Mouse (Mus musculus) liver, adult 2 months (tissue): Measurements from ENCODE around the gene Ptprd. TPM values are rescaled to one million over a fixed set of nuclear protein-coding genes. Genes with fewer than 3 reads are reported as not detected.

Source experiments
- DNase-seq: peaks from one replicate; pipeline ENCODE4 v3.0.0-alpha.2; 2011; ENCODE audit warnings: low read depth, low spot score; ENCODE audit errors: extremely low read depth
- H3K27ac ChIP-seq: fragments of 200-500 bp; replicated peaks from 2 replicates; pipeline ENCODE4 v1.5.1; 2012; ENCODE audit warnings: low read depth, mild to moderate bottlenecking, control low read depth, inconsistent platforms, low read length; ENCODE audit not compliant: insufficient read depth
- H3K27me3 ChIP-seq: fragments of 200-500 bp; 2 replicates; pipeline ENCODE4 v1.6.1; 2012; ENCODE audit warnings: mild to moderate bottlenecking, moderate library complexity, low read length, inconsistent platforms; ENCODE audit not compliant: control insufficient read depth, insufficient read depth
- H3K36me3 ChIP-seq: fragments of 200-500 bp; 2 replicates; pipeline ENCODE4 v1.6.1; 2012; ENCODE audit warnings: low read length, inconsistent platforms; ENCODE audit not compliant: control insufficient read depth, insufficient read depth
- H3K4me1 ChIP-seq: fragments of 200-500 bp; 2 replicates; pipeline ENCODE4 v1.6.1; 2011; ENCODE audit warnings: low read length; ENCODE audit not compliant: control insufficient read depth, insufficient read depth
- H3K4me3 ChIP-seq: fragments of 200-500 bp; 2 replicates; pipeline ENCODE4 v1.5.1; 2011; ENCODE audit warnings: low read depth, mild to moderate bottlenecking, control low read depth, low read length, moderate library complexity; ENCODE audit not compliant: insufficient read depth
- H3K79me2 ChIP-seq: fragments of 200-500 bp; 2 replicates; pipeline ENCODE4 v1.6.1; 2012; ENCODE audit warnings: inconsistent platforms, mild to moderate bottlenecking, low read length, moderate library complexity; ENCODE audit not compliant: control insufficient read depth, insufficient read depth
- H3K9ac ChIP-seq: fragments of 200-500 bp; 2 replicates; pipeline ENCODE4 v1.6.1; 2012; ENCODE audit warnings: low read depth, mild to moderate bottlenecking, control low read depth, inconsistent platforms, low read length
- CTCF ChIP-seq: fragments of 200-500 bp; IDR thresholded peaks from 2 replicates; pipeline ENCODE4 v1.5.1; 2011; ENCODE audit warnings: low read depth, low read length, control low read depth
- POLR2A ChIP-seq: fragments of 200-500 bp; IDR thresholded peaks from 2 replicates; pipeline ENCODE4 v1.6.1; 2011; ENCODE audit warnings: low read length, control low read depth; ENCODE audit not compliant: insufficient read depth; ENCODE audit errors: extremely low read depth
- WGBS: fragments of 180-500 bp; shearing (Covaris S2); methylation state at CpG from one replicate; pipeline ENCODE4 v1.1.7; 2018; 5-methylcytosine and 5-hydroxymethylcytosine counted together
- polyA plus RNA-seq: library from polyadenylated mRNA; depleted of rRNA; stranded (reverse); fragments of >200 nt; gene quantifications from 2 replicates; pipeline ENCODE4 v1.2.3, GENCODE M21; 2012
- total RNA-seq: library from RNA; depleted of rRNA; stranded (reverse); fragments of >200 nt; gene quantifications from 2 replicates; pipeline ENCODE4 v1.2.3, GENCODE M21; 2014

Ptprd gene
- total and polyA plus RNA-seq, 2 experiments: 15.4 to 127 TPM

GRCm38 (mm10) chr4:76241542-76241941 is 1970.2 kb downstream of the Ptprd start:
- Histone ChIP-seq H3K4me3 (no peak overlapping the region), H3K9ac (no peak overlapping the region), H3K27ac (no peak overlapping the region), H3K36me3 (peaks cover 22% of the 10 kb centered on the region), H3K27me3 (no peaks in the 10 kb centered on the region), H3K79me2 (peaks cover 9% of the 10 kb centered on the region; the same call in 1 of the 2 replicates), H3K4me1 (no peaks in the 10 kb centered on the region)
- TF ChIP-seq CTCF (no peak), POLR2A (no peak)
- DNase-seq: no peak

GRCm38 (mm10) chr4:76241140-76241539 is 1970.6 kb downstream of the Ptprd start:
- H3K9ac ChIP-seq: no peak overlapping the region
- H3K27ac ChIP-seq: no peak overlapping the region
- WGBS: 76% methylated on average over 3 of the region's 3 CpGs
- no peaks in the 10 kb centered on the region for H3K4me1 ChIP-seq
- no peaks in the 10 kb centered on the region for H3K27me3 ChIP-seq
- peaks cover 18% of the 10 kb centered on the region for H3K36me3 ChIP-seq
- DNase-seq: no peak
- TF ChIP-seq CTCF: no peak
- no peak for TF ChIP-seq POLR2A
- H3K79me2 ChIP-seq: peaks cover 9% of the 10 kb centered on the region; the same call in 1 of the 2 replicates
- no peak overlapping the region for H3K4me3 ChIP-seq

GRCm38 (mm10) chr4:76239063-76239462 is 1972.7 kb downstream of the Ptprd start:
- peaks cover 15% of the 10 kb centered on the region for H3K36me3 ChIP-seq
- DNase-seq: no peak
- H3K27ac ChIP-seq: no peak overlapping the region
- WGBS: 94% methylated on average over 5 of the region's 5 CpGs
- no peaks in the 10 kb centered on the region for H3K4me1 ChIP-seq
- no peak overlapping the region for H3K4me3 ChIP-seq
- no peak for TF ChIP-seq POLR2A
- H3K79me2 ChIP-seq: peaks cover 7% of the 10 kb centered on the region; the same call in 1 of the 2 replicates
- no peak overlapping the region for H3K9ac ChIP-seq
- H3K27me3 ChIP-seq: no peaks in the 10 kb centered on the region

- H3K9ac ChIP-seq: no peak overlapping the region
- no peaks in the 10 kb centered on the region for H3K4me1 ChIP-seq
- 90% methylated on average over 5 of the region's 5 CpGs for whole genome bisulfite sequencing
- no peaks in the 10 kb centered on the region for H3K27me3 ChIP-seq
- DNase-seq: no peak
- H3K36me3 ChIP-seq: peaks cover 13% of the 10 kb centered on the region
- H3K79me2 ChIP-seq: peaks cover 10% of the 10 kb centered on the region; the same call in 1 of the 2 replicates
- H3K4me3 ChIP-seq: no peak overlapping the region
- TF ChIP-seq CTCF (no peak), POLR2A (no peak)
- H3K27ac ChIP-seq: no peak overlapping the region
Measured at GRCm38 (mm10) chr4:76238577-76238976, 1973.2 kb downstream of the Ptprd start.

- peaks cover 8% of the 10 kb centered on the region for H3K36me3 ChIP-seq
- no peak overlapping the region for H3K4me3 ChIP-seq
- 89% methylated on average over 1 of the region's 1 CpGs for WGBS
- H3K79me2 ChIP-seq: peaks cover 13% of the 10 kb centered on the region; the same call in 1 of the 2 replicates
- no peak overlapping the region for H3K9ac ChIP-seq
- H3K27me3 ChIP-seq: no peaks in the 10 kb centered on the region
- no peak for DNase-seq
- H3K27ac ChIP-seq: no peak overlapping the region
- H3K4me1 ChIP-seq: no peaks in the 10 kb centered on the region
- TF ChIP-seq CTCF (no peak), POLR2A (no peak)
Measured at GRCm38 (mm10) chr4:76237827-76238226, 1973.9 kb downstream of the Ptprd start.

GRCm38 (mm10) chr4:76223720-76224119 is 1988.0 kb downstream of the Ptprd start:
- H3K27ac ChIP-seq: no peak overlapping the region
- H3K79me2 ChIP-seq: no peaks in the 10 kb centered on the region; the same call in 1 of the 2 replicates
- no peak for DNase-seq
- no peaks in the 10 kb centered on the region for H3K27me3 ChIP-seq
- no peak overlapping the region for H3K4me3 ChIP-seq
- peaks cover 2% of the 10 kb centered on the region; the same call in 1 of the 2 replicates for H3K36me3 ChIP-seq
- TF ChIP-seq POLR2A: no peak
- no peak for TF ChIP-seq CTCF
- H3K9ac ChIP-seq: no peak overlapping the region
- 93% methylated on average over 3 of the region's 3 CpGs for WGBS
- no peaks in the 10 kb centered on the region; the same call in 1 of the 2 replicates for H3K4me1 ChIP-seq
